Comparison of ENCODE assay signal across 8 mouse cellular contexts in genomic region chr15:78802776-78803391, GRCm38 (mm10). TPM values are rescaled to one million over a fixed set of nuclear protein-coding genes. Genes with fewer than 3 reads are reported as not detected.
A peak's percentile ranks its signal among the peaks of the same experiment; 100 is the strongest.
DNase-seq lines count a peak whose midpoint lies in the region; ATAC-seq and TF ChIP-seq lines count a peak whose summit lies in the region.

Gene Card10, minus strand, starts transcription at chr15:78803042.

- no peak for TF ChIP-seq CTCF in thymus, adult 2 months (IDR thresholded peaks at IDR 0.05; ENCODE audit: borderline replicate concordance, control insufficient read depth, extremely low read depth, insufficient read depth, low read length, poor library complexity)

- TF ChIP-seq POLR2A in thymus, adult 2 months (IDR thresholded peaks at IDR 0.05; ENCODE audit: control insufficient read depth, extremely low read depth, insufficient read depth, low read length, poor library complexity), result no peak

- H3K4me3 ChIP-seq in thymus, adult 2 months (ENCODE audit: control insufficient read depth, insufficient read depth, low read length), result peak within 1 kb of the TSS; percentile 59
- H3K4me3 ChIP-seq in forebrain, embryonic 11.5 days (ENCODE audit: low read depth, low read length), result peak within 1 kb of the TSS; percentile 43
- H3K4me3 ChIP-seq in limb, embryonic 10.5 days, result peak within 1 kb of the TSS; percentile 59

- ATAC-seq in forebrain, embryonic 11.5 days (replicated peaks; ENCODE audit: low FRiP score), result peak; percentile 69; the same call in 1 of the 2 replicates

- no peaks in the 10 kb centered on the region for H3K9me3 ChIP-seq in forebrain, embryonic 11.5 days (ENCODE audit: control insufficient read depth, low read length)
- H3K9me3 ChIP-seq in limb, embryonic 10.5 days (replicated peaks), result no peaks in the 10 kb centered on the region

- H3K36me3 ChIP-seq in thymus, adult 2 months (ENCODE audit: control insufficient read depth, insufficient read depth, low read length), result no peaks in the 10 kb centered on the region
- H3K36me3 ChIP-seq in forebrain, embryonic 11.5 days (ENCODE audit: control insufficient read depth, insufficient read depth, low read length), result no peaks in the 10 kb centered on the region
- H3K36me3 ChIP-seq in limb, embryonic 10.5 days, result no peaks in the 10 kb centered on the region

- intact Hi-C loops in heart, postnatal 36 days (cut with DNase I), result loop anchor here (1.0 to 2.0 kb wide), 2 partner anchors 16 to 45 kb away; no protein-coding TSS in a partner anchor

- H3K4me1 ChIP-seq in thymus, adult 2 months (replicated peaks; ENCODE audit: control insufficient read depth, insufficient read depth, low read length), result peaks cover 26% of the 10 kb centered on the region
- H3K4me1 ChIP-seq in forebrain, embryonic 11.5 days (replicated peaks; ENCODE audit: control insufficient read depth, insufficient read depth, low read length), result peaks cover 12% of the 10 kb centered on the region
- H3K4me1 ChIP-seq in limb, embryonic 10.5 days, result peaks cover 48% of the 10 kb centered on the region

- DNase-seq in thymus, adult 2 months, result peak; percentile 36
- DNase-seq in thymus, postnatal 10 days (ENCODE audit: low spot score in 2 of 2), result no peak
- no peak for DNase-seq in forebrain, embryonic 11.5 days (ENCODE audit: low spot score)
- DNase-seq in heart, postnatal 36 days, result peak; percentile 77 to 81
- peak; percentile 67 for DNase-seq in limb, embryonic 10.5 days (ENCODE audit: low spot score)
- peak; percentile 36 for DNase-seq in mesoderm, embryonic 11.5 days (ENCODE audit: low read depth, low spot score)
- DNase-seq in thymus, postnatal 14 days, result peak; percentile 56
- no peak for DNase-seq in right cerebral cortex, adult 18-20 months

- H3K27ac ChIP-seq in thymus, adult 2 months (ENCODE audit: control insufficient read depth, insufficient read depth, low read length), result no peak within 1 kb of the TSS
- no peak within 1 kb of the TSS for H3K27ac ChIP-seq in forebrain, embryonic 11.5 days (ENCODE audit: low read depth, low read length)
- H3K27ac ChIP-seq in limb, embryonic 10.5 days, result peak within 1 kb of the TSS; percentile 70

- H3K4me2 ChIP-seq in forebrain, embryonic 11.5 days (ENCODE audit: low read depth, low read length, severe bottlenecking), result peak within 1 kb of the TSS; percentile 78

- peak within 1 kb of the TSS; percentile 44 for H3K9ac ChIP-seq in forebrain, embryonic 11.5 days (ENCODE audit: low read length)

- WGBS in thymus, adult 2 months, result 5% methylated on average over 66 of the region's 70 CpGs
- WGBS in forebrain, embryonic 11.5 days, result 1% methylated on average over 69 of the region's 70 CpGs
- whole genome bisulfite sequencing in limb, embryonic 10.5 days, result 2% methylated on average over 69 of the region's 70 CpGs

- peaks cover 2% of the 10 kb centered on the region; the same call in 1 of the 2 replicates for H3K27me3 ChIP-seq in thymus, adult 2 months (ENCODE audit: control insufficient read depth, insufficient read depth, low read length)
- H3K27me3 ChIP-seq in forebrain, embryonic 11.5 days (ENCODE audit: control insufficient read depth, insufficient read depth, low read length), result peaks cover 26% of the 10 kb centered on the region
- peaks cover 99% of the 10 kb centered on the region for H3K27me3 ChIP-seq in limb, embryonic 10.5 days (ENCODE audit: low read depth, poor library complexity, severe bottlenecking)

RNA-seq across cellular contexts. Expression of gene Card10, which starts in this region (rescaled TPM):
- 12.6 and 13.0 TPM in 2 replicates for polyA plus RNA-seq in thymus, adult 2 months (2012; rRNA removed)
- polyA plus RNA-seq in forebrain, embryonic 11.5 days (2014; fragmentation: Nextera tagmentation; extraction: Ambion mirVana), result 2.3 and 2.7 TPM in 2 replicates
- 10 to 100 TPM; 15.4 to 19.0 TPM for total RNA-seq in heart, postnatal 36 days (2021)
- 4.7 and 5.3 TPM in 2 replicates for polyA plus RNA-seq in limb, embryonic 10.5 days (2016; fragmentation: Nextera tagmentation; extraction: Ambion mirVana)

Comparison
In these comparisons a context has a peak if more than half of its experiments do, and no peak if none do; other contexts are left out.
1. DNase-seq: peak in thymus, adult 2 months (single experiment), heart, postnatal 36 days (2 of 2), limb, embryonic 10.5 days (single experiment), mesoderm, embryonic 11.5 days (single experiment) and thymus, postnatal 14 days (single experiment); none in thymus, postnatal 10 days (0 of 2), forebrain, embryonic 11.5 days (single experiment) and right cerebral cortex, adult 18-20 months (single experiment).
2. Peak in every context shown above with its lines, with median percentiles within 50 percentile points of each other: H3K4me3 ChIP-seq.